Mouse (Mus musculus) brown adipose tissue, adult 24 weeks (tissue): ENCODE measurements around the gene Ubxn1. TPM values are rescaled to one million over a fixed set of nuclear protein-coding genes. Genes with fewer than 3 reads are reported as not detected.
"Not testable (repeated sequence)": the region's sequence is repeated elsewhere in the genome, so short reads cannot be mapped to it uniquely, and the experiment has no call there.

Experiments used
- H3K27ac ChIP-seq: fragments of 200-500 bp; replicated peaks from 2 replicates; pipeline ENCODE4 v1.5.1; 2012; ENCODE audit warnings: low read depth, mild to moderate bottlenecking, low read length
- H3K4me1 ChIP-seq: fragments of 200-500 bp; 2 replicates; pipeline ENCODE4 v1.6.1; 2012; ENCODE audit warnings: low read length, mixed read lengths; ENCODE audit not compliant: control insufficient read depth, insufficient read depth, insufficient read length
- H3K4me3 ChIP-seq: fragments of 200-500 bp; 2 replicates; pipeline ENCODE4 v1.5.1; 2012; ENCODE audit warnings: low read depth, mild to moderate bottlenecking, low read length, moderate library complexity; ENCODE audit not compliant: insufficient read depth
- polyA plus RNA-seq: library from polyadenylated mRNA; stranded (reverse); fragments of >200 nt; gene quantifications from 2 replicates; pipeline ENCODE4 v1.2.4, GENCODE M21; 2012; ENCODE audit not compliant: missing spikeins, insufficient read depth, insufficient read length

Gene Ubxn1
- polyA plus RNA-seq, 1 experiment, result 228 TPM

DNA sequence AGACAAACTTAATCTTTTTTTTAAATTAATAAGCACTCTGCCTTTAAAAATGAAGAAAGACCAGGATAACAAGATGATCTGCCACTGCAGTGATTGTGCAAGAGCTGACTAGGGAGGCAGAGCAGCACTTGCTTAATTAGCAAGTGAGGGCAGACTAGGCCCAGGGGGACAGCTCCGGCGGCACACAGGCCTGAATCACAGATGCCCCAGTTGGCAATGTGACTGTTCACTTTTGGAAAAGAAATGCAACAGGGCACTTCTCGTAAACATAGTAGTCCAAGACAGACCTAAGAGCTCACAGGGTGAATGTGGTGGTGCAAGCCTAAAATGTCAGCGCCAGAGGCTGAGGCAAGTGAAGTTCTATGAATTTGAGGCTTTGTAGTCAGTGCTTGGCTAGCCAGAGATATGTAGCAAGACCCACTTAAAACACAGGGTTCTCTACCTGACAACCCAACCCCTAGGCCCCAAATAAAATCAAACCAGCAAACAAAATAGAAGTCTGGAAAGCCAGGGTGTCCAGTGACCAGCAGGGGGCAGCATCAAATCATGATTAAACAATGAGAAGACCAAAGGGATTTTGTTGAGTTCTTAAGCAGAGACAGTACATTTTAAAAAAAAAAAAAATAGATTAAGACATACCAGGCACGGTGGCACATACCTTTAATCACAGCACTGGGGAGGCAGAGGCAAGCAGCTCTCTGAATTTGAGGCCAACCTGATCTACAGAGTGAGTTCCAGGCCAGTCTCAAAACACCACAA, 26.7 kb upstream of the Ubxn1 start:
- Histone ChIP-seq H3K4me1 (peaks cover 9% of the 10 kb centered on the region), H3K27ac (peak overlapping the region; percentile 87), H3K4me3 (no peak overlapping the region)

- H3K4me1 ChIP-seq, result peaks cover 4% of the 10 kb centered on the region; the same call in 1 of the 2 replicates
- H3K4me3 ChIP-seq, result no peak overlapping the region
- H3K27ac ChIP-seq, result no peak overlapping the region
Observed at GRCm38 (mm10) chr19:8848356-8848755, 22.9 kb upstream of the Ubxn1 start.

DNA sequence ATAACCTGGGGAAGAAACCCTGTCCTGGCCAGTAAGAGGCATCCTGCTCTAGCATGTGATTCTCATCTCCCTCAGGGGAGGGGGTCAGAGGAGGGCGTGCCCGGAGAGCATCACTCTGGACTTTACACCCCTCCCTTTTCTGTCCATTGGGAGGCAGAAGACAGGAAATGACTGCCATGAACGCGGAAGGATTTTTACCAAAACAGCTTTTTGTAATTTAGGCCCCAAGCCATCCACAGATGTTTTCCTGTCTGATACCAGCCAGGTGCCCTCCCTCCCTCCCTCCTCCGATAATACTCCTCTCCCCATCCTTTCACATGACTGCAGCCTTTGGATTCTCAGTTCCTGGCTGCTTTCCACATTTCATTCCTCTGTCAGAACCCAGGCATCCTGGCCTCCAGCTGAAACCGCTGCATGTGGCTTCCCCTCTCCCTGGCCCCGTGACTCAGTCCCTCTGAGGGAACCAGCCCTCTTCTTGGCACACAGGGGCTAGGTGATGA, 20.8 kb upstream of the Ubxn1 start, which contains the start of gene Lrrn4cl:
Lrrn4cl (plus strand) TSS at position 367 of the 500 bp plus-strand sequence.
- H3K4me1 ChIP-seq, result peaks cover 4% of the 10 kb centered on the region; the same call in 1 of the 2 replicates
- H3K4me3 ChIP-seq, result peak within 1 kb of the TSS; percentile 12
- H3K27ac ChIP-seq, result peak within 1 kb of the TSS; percentile 21; the same call in 1 of the 2 replicates

GRCm38 (mm10) chr19:8851639-8852038, 19.7 kb upstream of the Ubxn1 start:
- H3K4me3 ChIP-seq, result peak overlapping the region; percentile 12
- H3K27ac ChIP-seq, result no peak overlapping the region
- peaks cover 4% of the 10 kb centered on the region; the same call in 1 of the 2 replicates for H3K4me1 ChIP-seq

DNA sequence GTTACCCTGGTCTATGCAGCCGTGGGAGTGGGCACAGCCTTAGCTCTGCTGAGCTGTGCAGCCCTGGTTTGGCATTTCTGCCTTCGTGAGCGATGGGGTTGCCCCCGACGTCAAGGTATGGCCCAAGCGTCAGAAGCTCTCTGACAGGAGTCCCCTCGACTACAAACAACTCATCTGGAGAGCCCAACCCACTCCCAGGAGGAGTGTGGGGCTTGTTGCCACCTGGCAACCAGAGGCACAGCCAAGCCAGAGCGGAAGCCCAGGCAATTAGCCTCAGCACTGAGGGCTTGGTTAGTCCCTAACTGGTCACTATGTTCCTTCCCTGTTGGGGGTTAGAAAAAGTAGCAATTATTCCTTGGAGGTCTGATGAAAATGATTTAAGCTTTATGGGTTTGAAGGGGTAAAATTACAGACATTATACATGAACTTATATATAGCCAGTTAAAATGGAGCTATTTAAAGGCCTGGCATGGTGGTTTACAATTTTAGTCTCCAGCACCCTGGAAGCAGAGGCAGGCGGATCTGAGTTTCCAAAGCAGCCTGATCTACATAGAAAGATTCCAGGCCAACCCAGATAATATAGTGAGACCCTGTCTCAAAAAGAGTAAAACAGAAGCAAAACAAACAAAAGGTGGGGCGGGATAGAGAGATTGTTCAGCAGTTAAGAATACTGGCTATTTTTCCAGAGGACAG, 18.9 kb upstream of the Ubxn1 start:
- Histone ChIP-seq H3K4me1 (peaks cover 4% of the 10 kb centered on the region; the same call in 1 of the 2 replicates), H3K4me3 (peak overlapping the region; percentile 12; the same call in 1 of the 2 replicates), H3K27ac (peak overlapping the region; percentile 28; the same call in 1 of the 2 replicates)

DNA sequence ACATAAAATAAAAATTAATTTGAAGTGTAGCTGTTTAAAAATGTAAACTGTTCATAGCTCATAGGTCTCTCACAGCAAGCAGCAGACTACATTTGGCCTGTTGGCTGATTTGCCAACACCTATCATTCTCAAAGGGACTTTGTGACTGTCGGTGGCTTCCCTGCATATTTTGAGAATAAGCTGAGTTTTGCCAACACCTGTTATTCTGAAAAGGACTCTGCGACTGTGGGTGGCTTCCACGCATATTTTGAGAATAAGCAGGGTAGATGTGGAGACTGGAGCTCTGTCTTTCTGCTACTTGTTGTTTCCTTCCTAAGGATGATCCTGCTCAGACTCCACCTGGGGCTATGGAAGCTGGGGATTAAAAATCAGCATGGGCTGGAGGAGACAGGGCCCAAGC, 18.2 kb upstream of the Ubxn1 start:
- H3K4me3 ChIP-seq, result no peak overlapping the region
- peaks cover 4% of the 10 kb centered on the region; the same call in 1 of the 2 replicates for H3K4me1 ChIP-seq
- H3K27ac ChIP-seq, result no peak overlapping the region

GRCm38 (mm10) chr19:8857689-8858088, 13.6 kb upstream of the Ubxn1 start:
- Histone ChIP-seq H3K4me1 (no peaks in the 10 kb centered on the region), H3K4me3 (no peak overlapping the region), H3K27ac (no peak overlapping the region)

DNA sequence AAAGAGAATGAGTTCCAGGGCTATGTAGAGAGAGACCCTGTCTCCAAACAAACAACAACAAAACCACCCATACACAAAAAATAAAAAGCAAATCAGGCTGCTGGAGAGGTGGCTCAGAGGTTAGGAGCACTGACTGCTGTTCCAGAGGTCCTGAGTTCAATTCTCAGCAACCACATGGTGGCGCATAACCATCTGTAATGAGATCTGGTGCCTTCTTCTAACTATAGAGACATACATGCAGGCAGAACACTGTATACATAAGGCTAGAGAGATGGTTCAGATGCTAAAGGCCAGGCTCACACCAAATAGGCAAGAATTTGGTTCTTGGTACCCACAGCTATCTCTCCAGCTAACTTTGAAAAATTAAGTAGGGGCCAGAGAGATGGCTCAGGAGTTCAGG, 12.3 kb upstream of the Ubxn1 start:
- H3K4me3 ChIP-seq, result no peak overlapping the region
- H3K4me1 ChIP-seq, result no peaks in the 10 kb centered on the region
- no peak overlapping the region for H3K27ac ChIP-seq

GRCm38 (mm10) chr19:8864265-8864664, 7.0 kb upstream of the Ubxn1 start:
- Histone ChIP-seq H3K4me1 (no peaks in the 10 kb centered on the region), H3K4me3 (no peak overlapping the region), H3K27ac (no peak overlapping the region)

- H3K4me1 ChIP-seq, H3K4me3 ChIP-seq, H3K27ac ChIP-seq: not testable (repeated sequence)
Observed at GRCm38 (mm10) chr19:8870381-8870780, 915 bp upstream of the Ubxn1 start.

- peak overlapping the region; percentile 68 for H3K4me3 ChIP-seq
- H3K4me1 ChIP-seq, result peaks cover 6% of the 10 kb centered on the region; the same call in 1 of the 2 replicates
- peak overlapping the region; percentile 73 for H3K27ac ChIP-seq
Observed at GRCm38 (mm10) chr19:8870838-8871237, 458 bp upstream of the Ubxn1 start.

DNA sequence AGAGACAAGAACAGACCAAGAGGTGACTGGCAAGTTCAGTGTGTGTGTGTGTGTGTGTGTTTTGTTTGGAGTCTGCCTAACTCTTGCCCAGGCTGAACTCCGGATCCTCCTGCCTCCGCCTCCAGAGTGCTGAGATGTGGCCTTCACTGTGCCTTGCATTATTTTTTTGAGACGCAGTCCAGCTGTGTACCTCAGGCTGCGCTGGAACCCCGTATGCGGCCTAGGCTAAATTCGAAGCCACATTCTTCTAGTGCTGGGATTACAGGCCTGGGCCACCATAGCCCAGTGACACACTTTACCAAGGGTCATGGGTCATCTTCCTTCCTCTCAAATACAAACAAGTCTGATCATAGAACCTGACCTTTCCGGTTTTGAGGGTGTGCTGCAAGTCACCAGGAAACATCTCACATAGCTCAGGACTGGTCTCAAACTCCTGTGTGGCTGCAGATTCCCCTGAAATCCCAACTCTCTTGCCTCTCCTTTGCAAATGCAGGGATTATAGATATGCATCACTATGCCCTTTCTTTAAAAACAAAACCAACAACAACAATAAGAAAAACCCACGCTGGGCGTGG, 1.1 kb downstream of the Ubxn1 start:
- H3K27ac ChIP-seq, result peak overlapping the region; percentile 78
- H3K4me3 ChIP-seq, result peak overlapping the region; percentile 90
- peaks cover 6% of the 10 kb centered on the region; the same call in 1 of the 2 replicates for H3K4me1 ChIP-seq

DNA sequence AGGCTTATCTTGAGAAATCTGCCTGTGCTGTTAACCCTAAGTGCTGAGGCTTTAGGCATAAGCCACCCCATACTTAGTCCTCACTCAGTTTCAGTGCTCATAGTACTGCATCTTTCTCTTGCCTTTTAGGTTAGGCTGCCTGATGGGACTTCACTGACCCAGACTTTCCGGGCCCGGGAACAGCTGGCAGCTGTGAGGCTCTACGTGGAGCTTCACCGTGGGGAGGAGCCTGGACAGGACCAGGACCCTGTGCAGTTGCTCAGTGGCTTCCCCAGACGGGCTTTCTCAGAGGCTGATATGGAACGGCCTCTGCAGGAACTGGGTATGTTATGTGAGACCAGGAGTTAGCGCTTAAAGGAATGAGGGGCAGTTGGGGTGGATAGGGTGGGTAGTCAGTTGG, 3.7 kb downstream of the Ubxn1 start:
- H3K27ac ChIP-seq, result no peak overlapping the region
- H3K4me3 ChIP-seq, result no peak overlapping the region
- H3K4me1 ChIP-seq, result peaks cover 8% of the 10 kb centered on the region; the same call in 1 of the 2 replicates

GRCm38 (mm10) chr19:8880311-8881033, 9.2 kb downstream of the Ubxn1 start, which contains the start of gene Uqcc3:
Gene Uqcc3, minus strand, starts transcription at chr19:8880923.
- Histone ChIP-seq H3K27ac (peak within 1 kb of the TSS; percentile 61), H3K4me1 (0 out of 2 replicates have a peak, but pooled peaks cover 2% of the 10 kb centered on the region), H3K4me3 (peak within 1 kb of the TSS; percentile 69)
